Mouse (Mus musculus): ENCODE measurements at regions not wholly inside any gene's neighbourhood (a gene's known extent, or its start where the extent isn't known, plus 50 kb on each side); places are given as distances from the start of the nearest gene placed in this dataset.
"Not testable (repeated sequence)": the region's sequence is repeated elsewhere in the genome, so short reads cannot be mapped to it uniquely, and the experiment has no call there.

DNA sequence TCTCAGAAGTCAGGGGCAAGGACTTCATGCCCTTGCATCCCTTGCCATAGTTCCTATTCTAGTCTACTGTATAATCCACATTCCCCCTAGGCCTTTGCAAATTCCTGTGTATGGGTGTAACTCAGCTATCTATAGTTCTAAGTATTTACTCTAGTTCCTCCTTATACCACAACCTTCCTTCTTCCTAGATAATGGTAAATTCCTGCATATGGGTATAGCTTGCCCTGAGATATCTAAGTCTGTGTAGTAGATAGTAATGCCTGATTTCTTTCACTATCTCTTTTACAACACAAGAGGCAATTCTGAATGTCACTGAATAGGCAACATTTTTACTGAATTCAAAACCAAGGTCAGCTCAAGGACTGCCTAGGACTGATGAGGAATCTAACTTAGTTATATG lies 1000.2 kb downstream of the Kcnt2 start:
- not testable (repeated sequence) for DNase-seq (ENCODE audit: low read depth)

DNA sequence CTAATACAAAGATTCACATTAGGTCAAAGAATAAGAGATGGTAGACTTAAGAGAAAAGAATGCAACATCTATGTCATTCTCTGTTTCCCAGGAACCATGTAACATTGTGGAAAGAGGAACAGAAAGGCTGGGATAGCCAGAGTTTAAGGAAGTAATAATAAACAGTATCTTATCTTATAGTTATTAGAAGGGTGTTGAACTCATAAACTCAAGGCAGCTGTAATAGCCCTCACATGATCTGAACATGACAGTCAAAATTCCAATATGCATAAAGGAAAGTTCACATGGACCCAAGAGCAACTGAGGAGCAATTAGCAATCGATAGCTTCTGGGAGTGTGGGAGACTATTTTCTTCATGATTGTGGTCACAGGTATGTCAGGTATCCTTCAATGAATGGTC lies 1028.8 kb downstream of the Kcnt2 start:
- DNase-seq (ENCODE audit: low read depth): no peak

DNA sequence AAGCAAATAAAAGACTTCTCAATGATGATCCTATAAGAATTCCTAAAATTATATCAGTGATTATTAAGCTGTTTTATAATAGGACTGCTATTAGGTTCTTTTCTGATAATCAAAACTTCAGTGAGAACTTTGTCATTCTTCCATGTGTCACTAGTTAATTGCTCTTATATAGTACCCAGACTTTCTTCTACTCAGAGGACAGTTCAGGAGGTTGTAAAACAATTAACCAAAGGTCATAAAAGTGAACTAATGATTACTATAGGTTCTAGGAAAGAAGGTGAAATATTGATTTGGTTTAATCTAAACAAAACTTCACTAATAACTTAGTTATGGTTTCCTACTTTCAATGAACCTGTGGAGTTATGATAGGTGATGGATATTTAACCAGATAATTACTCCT lies 1035.6 kb downstream of the Kcnt2 start:
- DNase-seq (ENCODE audit: low read depth): no peak

DNA sequence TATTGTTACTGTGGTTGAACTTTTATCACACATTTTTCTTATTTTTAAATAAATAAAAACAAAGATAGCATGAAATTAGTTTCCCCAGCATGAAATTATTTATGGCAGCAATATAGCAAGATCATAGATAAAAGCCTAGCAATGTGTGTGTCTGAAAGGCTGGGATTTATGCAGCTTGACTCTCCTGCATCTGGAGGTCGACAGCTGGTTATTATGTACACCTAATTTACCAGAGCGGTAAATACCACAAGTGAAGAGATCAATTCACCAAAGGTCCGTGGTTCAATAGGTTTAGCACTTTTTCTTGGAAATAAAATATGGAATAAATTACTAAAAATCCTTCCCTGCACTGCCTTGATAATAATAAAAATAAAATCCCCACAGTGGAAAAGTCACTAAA lies 1077.0 kb downstream of the Kcnt2 start:
- no peak for DNase-seq (ENCODE audit: low read depth)

DNA sequence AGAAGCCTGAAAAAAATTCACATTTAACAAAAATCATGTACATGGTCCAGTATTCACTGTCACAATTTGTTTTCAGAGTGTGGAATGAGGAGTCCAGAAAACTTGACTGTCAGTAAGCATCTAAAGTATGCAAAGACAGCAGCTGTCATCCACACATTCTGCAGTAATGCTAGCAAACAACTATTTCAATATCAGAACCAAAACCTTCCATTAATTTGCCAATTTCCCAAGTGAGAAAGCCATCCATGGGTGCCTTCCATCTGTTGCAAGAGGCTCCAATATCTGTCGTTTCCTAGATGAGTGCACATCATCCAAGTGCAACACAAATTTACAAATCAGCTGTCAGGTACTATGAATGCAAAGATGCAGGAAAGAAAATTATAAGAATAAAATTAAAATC lies 1092.1 kb downstream of the Kcnt2 start:
- DNase-seq (ENCODE audit: low read depth): no peak

DNA sequence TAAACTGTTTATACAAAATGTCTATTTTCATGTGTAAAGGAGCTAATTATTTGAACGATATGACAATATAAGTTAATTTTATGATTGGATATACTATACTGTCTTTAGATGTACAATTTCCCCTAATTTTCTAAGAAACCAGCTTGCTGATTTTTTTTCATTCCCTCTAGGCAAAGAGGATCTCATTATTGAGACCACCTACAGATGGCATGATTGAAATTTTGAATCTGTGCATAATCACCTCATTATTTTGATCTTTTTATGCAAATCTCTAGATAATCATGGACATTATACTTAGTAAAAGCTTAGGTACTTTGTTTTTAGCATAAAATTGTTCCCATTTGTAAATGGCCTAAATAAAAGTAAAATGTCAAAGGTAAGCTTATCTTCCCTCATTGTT lies 1123.5 kb downstream of the Kcnt2 start:
- DNase-seq (ENCODE audit: low read depth): no peak

DNA sequence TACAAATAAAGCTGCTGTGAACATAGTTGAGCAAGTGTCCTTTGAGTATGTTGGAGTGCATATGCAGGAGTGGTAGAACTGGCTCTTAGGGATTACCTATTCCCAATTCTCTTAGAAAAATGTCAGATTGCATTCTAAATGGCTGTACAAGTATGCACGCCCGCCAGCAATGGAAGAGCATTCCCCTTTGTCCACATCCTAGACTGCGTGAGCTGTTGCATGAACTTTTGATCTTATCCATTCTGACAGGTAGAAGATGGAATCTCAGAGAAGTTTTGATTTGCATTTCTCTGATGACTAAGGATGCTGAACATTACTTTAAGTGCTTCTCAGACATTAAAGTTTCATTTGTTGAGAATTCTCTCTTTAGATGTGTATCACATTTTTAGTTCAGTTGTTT lies 1130.0 kb downstream of the Kcnt2 start:
- DNase-seq (ENCODE audit: low read depth): no peak

DNA sequence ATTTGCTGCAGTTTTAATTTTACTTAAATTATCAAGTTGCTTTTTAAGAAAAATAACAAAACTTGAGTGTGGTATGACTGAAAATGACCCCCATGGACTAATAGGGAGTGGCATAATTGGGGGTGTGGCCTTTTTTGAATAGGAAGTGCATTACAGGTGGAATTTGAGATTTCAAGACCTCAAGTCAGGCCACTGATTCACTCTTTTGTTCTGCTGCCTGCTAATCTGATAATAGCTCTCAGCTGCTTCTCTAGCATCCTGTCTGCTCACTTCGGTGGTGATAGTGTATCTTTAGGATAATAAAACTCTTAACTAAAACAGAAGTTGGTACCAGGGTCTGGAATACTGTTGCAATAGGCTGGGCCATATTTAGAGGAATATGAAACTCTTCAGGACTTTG lies 1155.4 kb downstream of the Kcnt2 start:
- no peak for DNase-seq (ENCODE audit: low read depth)

DNA sequence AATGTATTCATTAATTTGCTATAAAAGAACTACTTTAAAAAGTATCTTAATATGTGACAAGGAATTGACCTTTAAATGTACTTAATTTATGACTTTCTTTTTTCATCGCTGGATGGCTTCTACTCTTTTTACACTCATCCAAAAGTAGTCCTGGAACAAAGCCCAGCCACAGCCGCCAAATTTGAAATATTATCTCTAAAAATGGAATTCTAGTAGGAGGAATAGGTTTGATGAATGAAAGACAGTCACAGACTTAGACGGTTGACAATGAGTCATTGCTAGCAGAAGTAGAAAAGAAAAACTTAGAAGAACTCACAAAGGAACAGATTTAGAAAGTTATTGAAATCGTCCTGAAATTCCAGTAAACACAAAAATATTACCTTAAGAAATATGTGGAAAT lies 1183.7 kb downstream of the Kcnt2 start:
- DNase-seq (ENCODE audit: low read depth): peak; percentile 12

DNA sequence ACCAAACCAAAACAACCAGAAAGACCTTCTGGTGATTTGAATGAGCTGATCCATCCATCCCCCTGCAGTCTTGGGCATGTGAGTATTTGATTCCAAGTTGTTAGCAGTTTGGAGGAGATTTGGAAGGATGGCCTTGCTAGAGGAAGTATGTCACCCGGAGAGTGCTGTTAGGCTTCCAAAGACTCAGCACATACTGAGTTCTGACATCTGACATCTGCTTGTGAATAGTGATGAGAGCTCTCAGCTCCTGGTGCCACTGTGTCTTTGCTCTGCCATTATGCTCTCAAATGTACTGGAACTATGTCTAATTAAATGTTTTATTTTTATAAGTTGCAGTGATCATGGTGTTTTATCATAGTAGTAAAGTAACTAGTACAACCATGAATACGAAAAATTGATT lies 1184.2 kb downstream of the Kcnt2 start:
- DNase-seq (ENCODE audit: low read depth): no peak

DNA sequence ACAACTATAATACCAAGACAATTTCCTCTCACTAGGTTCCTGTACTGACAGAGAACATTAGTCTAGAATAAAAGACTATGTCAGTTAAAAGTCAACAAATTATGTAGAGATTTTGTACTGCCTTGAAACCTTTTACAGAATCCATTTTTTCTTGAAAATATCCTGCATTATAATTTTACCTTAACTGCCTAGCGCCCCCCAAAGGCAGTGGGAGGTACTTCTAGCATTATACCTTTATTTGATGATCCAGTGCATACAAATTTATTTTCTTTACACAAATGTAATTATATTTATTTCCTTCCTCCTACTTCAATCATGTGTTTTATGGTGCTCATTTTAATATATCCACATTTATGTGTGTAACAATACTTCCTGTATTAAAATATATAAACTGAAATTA lies 1189.5 kb downstream of the Kcnt2 start:
- no peak for DNase-seq (ENCODE audit: low read depth)

DNA sequence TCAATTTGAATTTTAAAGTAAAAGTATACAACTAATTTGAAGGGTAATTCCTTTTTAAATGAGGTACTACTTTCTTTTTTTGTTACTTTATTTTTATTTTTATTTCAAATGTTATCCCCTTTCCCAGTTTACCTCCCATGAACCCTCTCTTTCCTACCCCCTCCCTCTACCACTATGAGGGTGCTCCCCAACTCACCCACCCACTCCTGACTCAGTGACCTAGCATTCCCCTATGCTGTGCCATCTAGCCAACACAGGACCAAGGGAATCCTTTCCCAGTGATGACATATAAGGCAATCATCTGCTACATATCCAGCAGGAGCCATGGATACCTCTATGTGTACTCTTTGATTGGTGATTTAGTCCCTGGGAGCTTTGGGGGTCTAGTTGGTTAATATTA lies 1194.3 kb downstream of the Kcnt2 start:
- no peak for DNase-seq (ENCODE audit: low read depth)

DNA sequence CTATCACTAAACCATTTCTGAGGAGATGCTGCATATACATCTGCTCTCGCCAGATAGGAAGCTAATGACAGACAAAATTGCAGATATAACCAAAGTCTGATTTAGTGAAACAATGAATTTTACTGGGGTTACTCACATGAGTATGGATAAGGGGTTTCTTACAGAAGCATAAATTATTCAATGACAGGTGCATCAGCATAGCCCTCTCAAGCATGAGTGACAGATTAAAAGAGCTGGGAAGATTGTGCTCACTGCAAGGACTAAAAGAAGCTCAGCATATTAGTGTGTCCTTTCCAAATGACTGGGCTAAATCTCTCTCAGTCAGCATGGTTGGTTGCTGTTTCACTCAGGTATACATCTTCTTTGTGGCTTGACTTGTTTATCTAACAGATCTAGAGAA lies 1205.0 kb downstream of the Kcnt2 start:
- DNase-seq (ENCODE audit: low read depth): no peak

DNA sequence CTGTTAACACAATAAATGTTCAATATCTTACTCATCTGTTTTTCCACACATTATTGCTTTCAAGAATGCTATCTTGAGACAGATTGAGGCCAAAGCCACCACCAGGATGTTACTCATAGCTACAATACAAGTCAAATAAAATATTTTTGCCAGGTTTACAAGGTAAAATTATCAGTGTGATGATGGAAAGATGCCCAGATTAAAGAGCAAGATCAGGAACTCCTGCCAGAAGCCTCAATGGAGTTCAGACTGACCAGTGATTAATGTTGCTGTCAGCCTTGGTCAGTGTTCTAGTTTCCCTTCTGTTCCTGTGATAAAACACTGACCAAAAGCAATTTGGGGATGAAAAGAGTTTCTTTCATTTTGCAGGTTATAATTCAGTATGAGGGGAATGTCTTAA lies 1218.6 kb downstream of the Kcnt2 start:
- DNase-seq (ENCODE audit: low read depth): peak; percentile 23

Data from fibroblast of lung, adult 2 months (primary cell).